Mouse (Mus musculus): ENCODE measurements around the gene Olfr1330.
"Not testable (repeated sequence)": the region's sequence is repeated elsewhere in the genome, so short reads cannot be mapped to it uniquely, and the experiment has no call there.

- TF ChIP-seq CTCF (IDR thresholded peaks at IDR 0.05; ENCODE audit: low read depth, low read length); POLR2A (IDR thresholded peaks at IDR 0.05; ENCODE audit: borderline replicate concordance, low read depth, low read length): not testable (repeated sequence)
Observed at GRCm38 (mm10) chr4:118917365-118917764, 29.0 kb downstream of the Olfr1330 start, which contains the start of gene Olfr1329.

Data from bone marrow macrophage, adult 2 months (primary cell).